Mouse (Mus musculus) brain, embryonic 14.5 days (tissue): ENCODE results near the gene Nck1. TPM values are rescaled to one million over a fixed set of nuclear protein-coding genes. Genes with fewer than 3 reads are reported as not detected.
A peak's percentile ranks its signal among the peaks of the same experiment; 100 is the strongest.

Experiments used
- DNase-seq: peaks from one replicate; pipeline ENCODE4 v3.0.0-alpha.2; 2011; ENCODE audit warnings: low read depth
- CTCF ChIP-seq: fragments of 200-500 bp; IDR thresholded peaks from 2 replicates; pipeline ENCODE4 v1.5.1; 2012; ENCODE audit warnings: inconsistent platforms, mild to moderate bottlenecking, moderate library complexity, borderline replicate concordance; ENCODE audit not compliant: insufficient read depth, insufficient read length; ENCODE audit errors: extremely low read depth
- POLR2A ChIP-seq: fragments of 200-500 bp; IDR thresholded peaks from 2 replicates; pipeline ENCODE4 v1.6.1; 2012; ENCODE audit warnings: mild to moderate bottlenecking, inconsistent platforms, borderline replicate concordance; ENCODE audit not compliant: poor library complexity, insufficient read depth, insufficient read length, severe bottlenecking; ENCODE audit errors: extremely low read depth
- polyA plus RNA-seq: library from polyadenylated mRNA; depleted of rRNA; stranded (reverse); fragments of >200 nt; gene quantifications from 2 replicates; pipeline ENCODE4 v1.2.3, GENCODE M21; 2012

Nck1 gene
- polyA plus RNA-seq, 1 experiment = 32.9 TPM

DNA sequence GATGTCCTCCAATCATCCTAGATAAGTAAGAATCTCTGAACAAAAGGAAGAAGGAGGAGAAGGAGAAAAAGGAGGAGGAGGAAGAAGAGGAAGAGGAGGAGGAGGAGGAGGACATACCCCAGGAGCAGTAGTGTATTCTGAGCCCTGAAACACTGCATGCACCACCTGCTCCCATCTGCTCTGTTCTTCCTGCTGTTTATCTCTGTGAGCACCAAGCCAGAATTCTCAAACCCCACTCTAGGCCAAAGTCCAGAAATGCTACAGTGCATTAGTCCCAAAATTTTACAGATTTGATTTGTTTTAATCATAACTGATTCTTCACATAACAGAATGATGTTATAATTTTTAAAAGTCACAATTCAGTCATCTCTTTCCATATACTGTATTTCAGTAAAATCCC lies 13.1 kb upstream of the Nck1 start:
- no peak for DNase-seq
- TF ChIP-seq POLR2A (no peak), CTCF (no peak)

DNA sequence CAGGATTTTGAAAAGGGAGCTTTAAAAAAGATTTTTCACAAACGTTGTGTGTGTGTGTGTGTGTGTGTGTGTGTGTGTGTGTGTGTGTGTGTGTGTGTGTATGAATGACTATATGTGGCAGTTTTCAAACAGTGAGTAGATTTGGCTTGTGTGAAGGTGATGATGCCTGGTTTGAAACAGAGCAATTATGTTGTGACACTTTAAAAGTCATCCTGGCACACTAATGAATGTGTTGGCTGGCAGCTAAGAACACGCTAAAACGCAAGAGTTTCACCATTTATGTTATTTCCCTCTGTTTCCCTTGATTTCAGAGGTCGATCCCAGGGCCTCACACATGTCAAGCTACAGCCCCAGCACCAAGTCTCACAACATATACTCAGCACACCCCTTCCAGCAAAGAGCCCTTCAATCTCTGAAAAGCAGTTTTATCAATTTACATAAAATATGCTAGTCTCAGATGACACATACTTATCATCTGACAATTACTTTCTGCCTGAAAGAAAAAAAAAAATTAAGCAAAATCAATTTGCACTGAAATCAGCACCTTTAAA lies 12.2 kb upstream of the Nck1 start:
- peak; percentile 91 for DNase-seq
- TF ChIP-seq POLR2A (no peak), CTCF (no peak)

DNA sequence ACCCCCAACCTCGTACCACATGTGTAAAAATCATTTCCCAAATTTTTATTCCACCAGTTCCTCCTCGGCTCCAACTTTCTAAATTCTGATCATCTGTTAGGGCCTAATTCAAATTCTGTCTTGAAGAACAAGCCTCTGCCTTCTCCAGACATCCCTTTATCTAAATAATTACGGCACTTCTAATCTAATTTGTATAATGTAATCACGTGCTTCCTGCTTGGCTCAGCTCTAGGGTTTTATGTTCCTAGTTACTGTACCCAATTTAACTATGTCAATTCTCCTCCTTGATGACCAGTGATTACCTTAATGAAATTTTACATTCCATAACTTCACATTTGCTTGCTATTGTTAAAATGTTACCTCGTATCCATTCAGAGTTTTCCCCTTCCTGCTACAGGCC lies 9.8 kb upstream of the Nck1 start:
- DNase-seq = no peak
- TF ChIP-seq POLR2A = no peak
- no peak for TF ChIP-seq CTCF

DNA sequence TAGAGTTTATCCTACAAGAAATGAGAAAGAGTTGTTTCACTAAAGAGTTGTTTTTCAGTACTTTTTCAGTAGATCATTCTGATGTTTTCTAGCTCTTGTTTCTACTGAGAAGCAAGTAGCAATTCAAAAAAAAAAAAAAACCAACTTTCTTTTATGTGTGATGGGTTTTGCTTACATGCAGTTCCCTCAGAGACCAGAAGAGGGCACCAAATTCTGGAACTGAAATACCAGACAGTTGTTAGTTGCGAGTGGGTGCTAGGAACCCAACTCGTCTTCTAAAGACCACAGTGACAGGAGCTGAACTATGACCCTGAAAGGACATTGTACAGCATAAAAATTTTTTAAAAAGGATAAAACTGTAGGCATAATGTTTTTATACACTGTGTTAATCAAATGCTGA lies 2.4 kb upstream of the Nck1 start:
- no peak for TF ChIP-seq POLR2A
- TF ChIP-seq CTCF = peak; percentile 43; the same call in 1 of the 2 replicates
- DNase-seq = no peak

DNA sequence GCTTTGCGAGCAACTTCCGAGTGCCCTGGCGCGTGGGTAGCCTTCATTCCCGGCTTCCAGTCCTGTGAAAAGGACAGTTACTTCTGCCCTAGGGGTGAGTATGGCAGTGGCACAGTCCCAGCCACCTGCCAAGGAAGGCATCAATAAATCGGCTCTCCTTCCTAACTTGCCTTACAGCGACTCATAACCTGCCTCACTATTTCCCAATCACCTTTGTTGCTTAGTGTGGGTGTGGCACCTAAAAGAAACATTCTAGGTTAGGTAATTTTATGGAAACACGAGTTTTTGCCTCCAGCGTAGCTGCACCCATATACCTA lies 618 bp upstream of the Nck1 start:
- TF ChIP-seq CTCF = no peak
- TF ChIP-seq POLR2A = no peak
- DNase-seq = no peak

DNA sequence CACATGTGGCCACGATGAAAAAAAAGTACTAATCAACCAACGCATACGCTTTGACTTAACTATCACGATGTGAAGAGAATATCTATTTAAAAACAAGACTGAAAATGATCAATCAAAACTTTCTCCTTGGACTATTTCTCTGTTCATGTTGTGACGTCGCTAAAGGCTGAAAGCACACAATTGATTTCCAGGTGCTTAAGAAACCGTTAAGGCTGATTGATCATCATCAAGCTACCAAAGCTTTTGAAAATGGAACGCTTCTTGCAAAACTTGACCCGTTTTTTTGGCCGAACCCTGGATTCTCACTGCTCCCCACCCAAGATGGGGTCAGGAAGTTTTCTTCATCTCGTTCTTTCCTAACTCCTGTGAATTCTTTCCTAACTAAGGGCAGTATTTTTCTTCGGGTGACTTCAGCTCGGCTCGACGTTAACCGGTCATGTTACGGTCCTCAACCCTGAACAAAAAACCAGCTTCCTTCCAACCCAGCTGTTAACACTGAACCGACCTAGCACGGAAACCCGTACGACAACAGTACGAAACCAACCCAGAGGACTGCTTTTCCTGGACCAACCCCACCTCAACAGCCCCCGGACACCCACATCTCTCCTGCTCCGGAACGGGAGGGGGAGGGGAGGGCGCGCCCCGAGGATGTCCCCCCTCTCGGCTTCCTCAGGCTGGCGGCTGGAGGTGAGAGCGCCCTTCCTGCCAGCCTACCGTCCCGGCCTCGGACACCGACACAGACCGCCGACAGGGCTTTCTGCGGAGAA lies 803 bp downstream of the Nck1 start:
- TF ChIP-seq POLR2A (no peak), CTCF (no peak)
- DNase-seq = peak; percentile 20

DNA sequence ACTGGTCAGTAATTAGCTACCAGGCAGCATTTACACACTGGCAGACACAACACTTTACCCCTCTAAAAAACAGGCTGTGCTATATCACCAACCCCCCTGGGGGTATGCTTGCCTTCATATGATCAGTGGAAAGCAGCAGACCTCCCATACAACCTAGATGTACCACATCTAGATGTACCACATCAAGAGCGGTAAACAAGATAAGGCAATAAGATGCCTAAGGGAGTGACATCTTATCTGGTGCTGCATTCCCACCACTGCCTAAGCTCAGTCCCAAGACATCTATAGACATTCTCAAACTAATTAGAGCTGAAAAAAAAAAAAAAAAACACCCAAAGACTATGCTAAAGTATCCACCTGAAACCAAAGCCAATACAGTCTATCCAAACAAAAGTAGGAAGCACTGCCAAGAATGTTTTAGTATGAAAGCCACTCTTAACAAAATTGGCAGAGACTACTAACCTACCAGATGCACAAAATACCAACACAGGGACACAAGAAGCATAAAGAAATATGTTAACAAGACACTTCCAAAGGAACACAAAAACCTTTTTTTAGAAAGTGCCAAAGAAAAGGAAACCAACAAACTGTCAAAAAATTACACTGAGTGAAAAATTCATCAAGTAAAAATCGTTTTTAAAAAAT lies 10.2 kb downstream of the Nck1 start:
- TF ChIP-seq POLR2A = no peak
- no peak for TF ChIP-seq CTCF
- DNase-seq = peak; percentile 31

DNA sequence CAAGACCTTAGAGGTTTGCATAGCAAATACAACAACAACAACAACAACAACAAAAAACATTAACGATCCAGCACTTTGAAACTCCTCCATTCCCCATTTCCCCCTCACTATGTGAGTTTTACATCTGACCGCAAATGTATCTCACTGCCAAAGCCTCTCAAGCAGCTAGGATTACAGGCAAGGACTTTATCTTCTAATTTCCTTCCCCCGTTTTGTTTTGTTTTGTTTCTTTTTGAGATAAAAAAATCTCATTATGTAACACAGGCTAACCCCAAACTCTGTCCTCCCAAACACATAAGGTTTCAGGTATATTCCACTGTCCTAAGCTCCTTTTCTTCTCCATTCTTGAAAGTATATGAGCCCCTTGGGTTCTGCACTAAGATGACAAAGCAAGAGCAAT lies 11.2 kb downstream of the Nck1 start:
- TF ChIP-seq POLR2A (no peak), CTCF (no peak)
- DNase-seq = no peak

DNA sequence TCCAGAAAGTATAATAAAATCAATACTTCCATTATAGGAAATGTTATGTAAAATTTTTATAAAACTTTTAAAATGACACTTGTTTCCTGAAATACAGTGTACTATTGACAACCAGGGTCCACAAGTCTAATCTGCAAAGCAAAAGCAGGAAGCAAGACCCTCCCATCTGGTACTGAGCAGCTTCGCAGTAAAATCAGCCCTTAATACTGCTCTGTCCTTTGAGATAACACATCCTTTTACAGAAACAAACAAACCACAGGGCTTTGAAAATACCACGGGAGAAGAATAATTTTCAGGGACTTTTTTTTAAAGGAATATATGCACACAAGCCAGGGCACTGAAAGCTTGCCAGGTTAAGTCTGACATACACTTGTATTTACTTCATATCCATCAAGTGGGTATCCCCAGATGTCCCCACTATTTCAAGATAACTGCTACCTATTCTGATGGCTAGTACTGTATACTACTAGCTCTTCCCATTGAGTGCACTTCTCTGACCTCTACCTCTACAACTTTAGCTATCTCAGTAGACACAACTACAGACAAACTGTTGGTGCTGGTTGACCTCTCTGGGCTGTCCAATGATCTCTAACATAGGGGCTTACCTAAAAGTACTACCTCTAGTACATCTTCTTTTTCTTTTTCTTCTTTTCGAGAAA lies 13.0 kb downstream of the Nck1 start:
- TF ChIP-seq CTCF = no peak
- no peak for TF ChIP-seq POLR2A

DNA sequence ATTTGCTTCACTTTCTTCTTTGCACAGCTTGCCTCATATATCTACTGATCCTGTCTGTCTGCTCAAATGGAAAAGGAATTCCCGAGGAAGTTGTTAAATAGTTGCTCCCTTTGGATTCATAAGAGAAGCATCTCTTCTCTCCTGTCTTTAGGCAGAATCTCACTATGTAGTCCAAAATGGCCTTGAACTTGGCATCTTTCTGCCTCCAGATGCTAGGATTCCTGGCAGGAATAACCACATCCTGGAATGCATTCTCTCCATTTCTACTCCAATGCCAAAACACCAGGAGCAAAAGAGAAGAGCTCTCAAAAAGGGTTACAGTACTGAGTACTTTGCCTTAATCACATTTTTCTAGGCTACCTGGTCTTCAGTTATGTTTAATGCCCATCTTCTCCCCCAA lies 14.6 kb downstream of the Nck1 start:
- no peak for TF ChIP-seq CTCF
- TF ChIP-seq POLR2A = no peak
- no peak for DNase-seq

More for the DNA sequence above, 13.0 kb downstream of the Nck1 start:
- no peak for DNase-seq

DNA sequence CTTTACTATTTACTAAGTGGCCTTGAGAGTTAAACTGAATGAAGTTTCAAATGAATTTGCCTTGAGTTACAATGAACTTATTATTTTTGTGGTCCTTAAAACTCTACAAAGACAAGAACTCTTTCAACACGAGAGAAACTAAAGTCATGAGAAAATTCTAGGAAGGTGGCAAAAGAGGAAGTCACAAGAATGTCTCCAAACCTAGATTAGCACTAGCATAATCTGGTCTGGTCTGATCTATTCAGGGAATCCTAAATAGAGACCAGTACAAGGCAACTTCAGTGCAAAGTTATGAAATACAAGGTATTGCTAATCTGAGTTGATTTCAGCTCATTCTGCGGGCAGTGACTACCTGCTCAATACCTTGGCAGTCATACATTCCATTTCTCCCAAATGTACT lies 20.7 kb downstream of the Nck1 start:
- DNase-seq = no peak
- TF ChIP-seq POLR2A = no peak
- no peak for TF ChIP-seq CTCF
